Mouse (Mus musculus) gastrocnemius, postnatal 36 days (tissue): ENCODE data around the gene Fam166b. TPM values are rescaled to one million over a fixed set of nuclear protein-coding genes. Genes with fewer than 3 reads are reported as not detected.
A peak's percentile ranks its signal among the peaks of the same experiment; 100 is the strongest.

Experiments used
- DNase-seq, 2 experiments: peaks; one replicate each; pipeline ENCODE4 v3.0.0; 2022
- intact Hi-C: fragments of 180-260 bp; cut with DNase I; formaldehyde crosslinking; loops from one replicate; pipeline ENCODE4 v1.15.1; 2025
- total RNA-seq, 2 experiments: library from RNA; stranded (reverse); gene quantifications; 2 replicates each; pipeline ENCODE4 v1.2.3; 2021

Fam166b gene
- total RNA-seq, 2 experiments from 2014 or later, result not detected

- intact Hi-C loops, result no loop called here
- no peak for DNase-seq
Measured at GRCm38 (mm10) chr4:43383246-43384082, 45.5 kb downstream of the Fam166b start.

DNA sequence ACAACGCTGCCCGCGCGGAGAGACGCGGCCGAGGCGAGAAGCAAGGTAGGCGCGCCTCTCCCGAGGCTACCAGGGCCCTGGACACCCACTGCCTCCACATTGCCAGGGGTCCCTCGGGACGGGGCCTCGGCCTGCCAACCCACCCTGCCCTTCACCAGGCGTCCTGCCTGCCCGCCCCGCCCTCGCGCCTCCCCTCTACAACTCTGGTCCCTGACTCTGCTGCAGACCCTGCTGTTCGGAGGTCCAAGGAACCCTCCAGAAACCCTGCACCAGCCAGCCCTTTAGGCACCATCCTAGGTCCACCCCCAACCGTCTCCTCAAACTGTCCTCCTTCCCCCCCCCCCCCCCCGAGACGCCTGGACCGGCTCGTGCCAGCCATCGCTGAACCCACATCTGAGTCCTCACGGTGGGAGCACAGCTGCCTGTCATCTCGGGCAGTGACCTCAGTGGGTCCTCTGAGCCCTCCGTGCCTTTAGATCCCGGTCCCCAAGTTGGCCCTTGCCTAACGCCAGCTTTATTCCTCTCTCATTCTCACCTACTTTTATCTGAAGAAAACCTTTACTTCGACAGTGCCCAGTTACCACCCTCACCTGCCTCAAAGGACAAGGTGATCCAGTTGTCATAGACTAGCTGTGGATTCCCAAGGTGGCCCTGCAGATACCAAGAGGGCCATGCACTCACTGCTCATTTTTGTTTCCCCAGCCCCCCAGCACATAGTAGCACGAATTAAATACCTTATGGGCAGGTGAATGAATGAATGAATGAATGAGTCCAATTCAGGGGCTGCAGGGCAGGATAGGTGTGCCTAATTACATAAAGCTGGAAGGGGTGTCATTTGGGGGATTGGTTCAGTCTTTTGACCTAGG lies 46.5 kb downstream of the Fam166b start:
- intact Hi-C loops, result no loop called here
- DNase-seq, result no peak

DNA sequence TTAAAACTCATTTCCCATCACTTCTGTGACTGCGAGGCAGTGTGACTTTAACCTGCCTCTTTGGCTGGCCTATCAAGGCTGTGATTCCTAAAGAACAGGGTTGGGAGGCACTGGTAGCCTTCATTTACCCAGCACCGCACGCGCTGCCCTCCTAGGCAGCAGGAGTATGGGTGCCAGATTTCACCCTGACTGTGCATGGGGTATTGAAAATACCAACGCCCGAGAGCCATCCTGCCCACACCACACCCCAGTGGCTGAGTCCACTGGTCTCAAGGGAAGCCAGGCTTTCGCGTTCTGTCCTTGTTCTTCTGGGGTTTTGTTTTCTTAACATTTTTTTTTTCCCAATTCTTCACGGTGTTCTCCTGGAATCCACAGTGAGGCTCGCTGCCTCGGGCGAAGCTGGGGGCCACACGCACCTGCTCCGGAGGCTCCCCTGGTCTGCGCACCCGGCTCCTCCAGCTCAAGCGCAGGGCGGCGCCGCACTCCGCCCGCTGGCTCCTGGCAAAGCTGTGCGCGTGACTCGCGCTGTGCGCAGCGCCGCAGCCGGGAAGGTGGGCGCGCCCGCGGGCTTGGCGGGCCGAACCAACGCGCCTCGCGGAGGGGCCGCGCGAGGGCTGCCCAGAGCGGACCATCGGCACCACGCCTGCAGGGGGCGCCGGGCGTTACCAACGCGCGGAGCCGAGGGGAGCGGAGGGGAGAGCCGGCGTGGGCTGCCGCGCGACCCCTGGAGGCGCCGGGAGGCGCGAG lies 47.4 kb downstream of the Fam166b start, which contains the start of gene Rusc2:
Rusc2 (plus strand) TSS at position 572 of the 747 bp plus-strand sequence.
- intact Hi-C loops, result loop anchor here (2.0 kb wide), 1 partner anchor 37 kb away; no protein-coding TSS in a partner anchor
- peak; percentile 88 for DNase-seq

DNA sequence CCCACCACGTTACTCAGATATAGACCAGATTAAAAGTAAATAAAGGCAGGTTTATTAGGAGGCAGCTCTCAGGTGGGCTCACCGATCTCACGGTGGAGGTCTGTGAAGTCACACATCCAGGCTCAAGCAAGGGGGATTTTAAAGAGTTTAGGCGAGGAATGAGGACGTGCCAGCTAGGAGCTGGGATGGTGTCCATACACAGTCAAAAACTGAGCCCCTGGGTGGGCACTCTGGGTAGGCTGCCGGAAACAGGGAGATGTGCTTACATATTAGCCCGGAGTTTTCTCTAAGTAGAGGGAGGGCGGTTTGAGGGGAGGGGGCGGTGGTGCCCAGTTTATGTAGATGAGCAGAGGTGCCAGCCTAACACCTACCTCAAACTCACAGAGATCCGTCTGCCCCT lies 48.0 kb downstream of the Fam166b start:
- intact Hi-C loops, result loop anchor here (2.0 kb wide), 1 partner anchor 38 kb away; no protein-coding TSS in a partner anchor
- DNase-seq, result no peak

DNA sequence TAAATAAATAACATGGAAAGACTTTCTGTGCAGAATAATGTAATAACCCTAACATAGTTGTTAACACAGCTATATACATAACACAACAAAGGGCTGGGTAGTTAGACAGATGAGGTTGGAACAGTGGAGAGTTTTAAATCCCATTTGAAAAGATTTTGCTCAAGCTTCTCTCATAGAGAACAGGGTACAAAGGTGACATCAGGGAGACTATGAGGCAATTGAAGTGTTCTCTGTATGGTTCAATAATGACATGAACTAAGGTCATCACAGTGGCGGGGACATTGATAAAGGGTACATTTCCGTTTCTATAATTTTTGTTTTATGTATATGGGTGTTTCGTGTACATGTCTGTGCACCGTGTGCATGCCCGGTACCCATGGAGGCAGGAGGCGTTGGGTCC lies 49.3 kb downstream of the Fam166b start:
- intact Hi-C loops, result no loop called here

More for the DNA sequence above, 49.3 kb downstream of the Fam166b start:
- DNase-seq, result no peak

Other genes starting within 250 kb of the Fam166b start
- gene Atp8b5, start 162.0 kb downstream of the Fam166b start, total RNA-seq, result not detected
- gene Rusc2, start 47.2 kb downstream of the Fam166b start, total RNA-seq, result 10 to 100 TPM; 20.8 to 23.3 TPM
- gene Tesk1, start 12.8 kb upstream of the Fam166b start, total RNA-seq, result 10 to 100 TPM; 49.1 to 50.0 TPM
- not detected for gene Cd72, start 25.5 kb upstream of the Fam166b start, total RNA-seq
- not detected for gene Sit1, start 54.6 kb upstream of the Fam166b start, total RNA-seq
- 10 to 100 TPM; 19.8 to 22.4 TPM for gene Ccdc107, start 63.8 kb upstream of the Fam166b start, total RNA-seq
- under 1 TPM in 1 of 2 experiments, not detected in 1; 0.32 TPM for gene Arhgef39, start 70.6 kb upstream of the Fam166b start, total RNA-seq
- gene Car9, start 77.8 kb upstream of the Fam166b start, total RNA-seq, result 1 to 10 TPM; 3.4 to 4.4 TPM
- 1,000 to 10,000 TPM; 6,166 to 7,572 TPM for gene Tpm2, start 94.6 kb upstream of the Fam166b start, total RNA-seq
- gene Creb3, start 133.2 kb upstream of the Fam166b start, total RNA-seq, result 10 to 100 TPM; 31.5 to 38.3 TPM
- gene Tln1, start 133.6 kb upstream of the Fam166b start, total RNA-seq, result 10 to 100 TPM; 53.6 to 55.2 TPM
- 10 to 100 TPM; 17.6 to 20.7 TPM for gene Rgp1, start 149.6 kb upstream of the Fam166b start, total RNA-seq
- gene Gba2, start 149.7 kb upstream of the Fam166b start, total RNA-seq, result 1 to 10 TPM; 3.9 to 6.1 TPM
- gene Msmp, start 155.4 kb upstream of the Fam166b start, total RNA-seq, result under 1 TPM in 1 of 2 experiments, not detected in 1; 0.49 TPM
- 10 to 100 TPM; 28.1 to 38.4 TPM for gene Npr2, start 202.8 kb upstream of the Fam166b start, total RNA-seq
- gene Spag8, start 224.5 kb upstream of the Fam166b start, total RNA-seq, result not detected
- gene Hint2, start 227.3 kb upstream of the Fam166b start, total RNA-seq, result 10 to 100 TPM; 35.3 to 38.4 TPM
- 1 to 10 TPM; 8.9 to 9.7 TPM for gene Tmem8b, start 239.8 kb upstream of the Fam166b start, total RNA-seq
- under 1 TPM; 0.17 to 0.18 TPM for gene Fam221b, start 240.0 kb upstream of the Fam166b start, total RNA-seq